11 mouse cellular contexts compared by ENCODE assay signal in the genomic region with DNA sequence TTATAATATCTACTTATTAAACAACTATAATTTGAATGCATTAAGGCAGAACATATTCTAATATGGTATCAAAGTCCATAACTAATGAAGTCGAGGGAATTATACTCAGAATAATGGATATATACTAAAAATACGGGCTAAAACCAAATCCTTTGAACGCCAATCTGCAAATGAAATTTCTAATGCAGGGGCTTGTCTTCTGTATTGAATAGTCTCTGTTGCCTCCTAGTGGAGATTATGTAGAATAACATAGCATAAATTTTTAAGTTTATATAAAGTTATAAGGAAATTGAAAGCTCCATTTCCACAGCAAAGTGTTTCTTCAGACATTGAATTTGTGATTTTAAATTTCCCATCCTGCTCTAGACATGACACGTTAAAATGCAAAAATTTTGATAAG.
DNase-seq lines count a peak whose midpoint lies in the region; ATAC-seq and TF ChIP-seq lines count a peak whose summit lies in the region.
"Had no signal": no experiment of that assay in that cellular context is flagged by ENCODE, and none has a peak within 500 bp of the region (broad histone marks: within the 10 kb centered on the region; RNA-seq: fewer than 3 reads in every experiment).

No protein-coding gene starts in this region.

- ATAC-seq in forebrain, embryonic 11.5 days (replicated peaks; ENCODE audit: low FRiP score) = 0 out of 2 replicates have a peak, but pooled peaks have one; percentile 43
- ATAC-seq in forebrain, embryonic 15.5 days (replicated peaks) = no peak
- ATAC-seq in limb, embryonic 14.5 days (ENCODE audit: low FRiP score, low read depth) = no peak

- TF ChIP-seq POLR2A in limb, embryonic 14.5 days (IDR thresholded peaks at IDR 0.05; ENCODE audit: borderline replicate concordance, extremely low read depth, insufficient read depth, insufficient read length) = no peak

- H3K27ac ChIP-seq in forebrain, embryonic 11.5 days (ENCODE audit: low read depth, low read length) = no peak overlapping the region
- no peak overlapping the region for H3K27ac ChIP-seq in forebrain, embryonic 15.5 days (replicated peaks)
- H3K27ac ChIP-seq in limb, embryonic 14.5 days (replicated peaks; ENCODE audit: low read depth, low read length) = no peak overlapping the region
- H3K27ac ChIP-seq in limb, embryonic 10.5 days = no peak overlapping the region
- H3K27ac ChIP-seq: embryonic facial prominence, embryonic 12.5 days; lung, embryonic 15.5 days; stomach, embryonic 15.5 days had no signal

- H3K27me3 ChIP-seq in forebrain, embryonic 11.5 days (ENCODE audit: control insufficient read depth, insufficient read depth, low read length) = no peaks in the 10 kb centered on the region
- no peaks in the 10 kb centered on the region for H3K27me3 ChIP-seq in forebrain, embryonic 15.5 days
- H3K27me3 ChIP-seq in limb, embryonic 14.5 days (ENCODE audit: control insufficient read depth, insufficient read depth, low read length) = no peaks in the 10 kb centered on the region
- H3K27me3 ChIP-seq in limb, embryonic 10.5 days (ENCODE audit: low read depth, poor library complexity, severe bottlenecking) = no peaks in the 10 kb centered on the region
- no peaks in the 10 kb centered on the region for H3K27me3 ChIP-seq in E14TG2a.4 (ENCODE audit: insufficient read depth, low read length)
- H3K27me3 ChIP-seq: embryonic facial prominence, embryonic 12.5 days; lung, embryonic 15.5 days; stomach, embryonic 15.5 days had no signal

- DNase-seq in forebrain, embryonic 11.5 days (ENCODE audit: low spot score) = no peak
- DNase-seq in limb, embryonic 14.5 days (ENCODE audit: low spot score) = peak; percentile 38
- DNase-seq in limb, embryonic 10.5 days (ENCODE audit: low spot score) = no peak
- DNase-seq in induced T-regulatory cell, adult 2 months (ENCODE audit: low read depth) = peak; percentile 28
- no peak for DNase-seq in urinary bladder, postnatal 10 days (ENCODE audit: low spot score)
- DNase-seq in layer of hippocampus, adult 11-12 months (ENCODE audit: low spot score) = no peak

- no peaks in the 10 kb centered on the region for H3K36me3 ChIP-seq in forebrain, embryonic 11.5 days (ENCODE audit: control insufficient read depth, insufficient read depth, low read length)
- no peaks in the 10 kb centered on the region for H3K36me3 ChIP-seq in forebrain, embryonic 15.5 days
- H3K36me3 ChIP-seq in limb, embryonic 14.5 days (ENCODE audit: control insufficient read depth, insufficient read depth, low read length) = no peaks in the 10 kb centered on the region
- no peaks in the 10 kb centered on the region for H3K36me3 ChIP-seq in limb, embryonic 10.5 days
- no peaks in the 10 kb centered on the region for H3K36me3 ChIP-seq in E14TG2a.4 (ENCODE audit: insufficient read depth, low read length)
- H3K36me3 ChIP-seq: embryonic facial prominence, embryonic 12.5 days; lung, embryonic 15.5 days; stomach, embryonic 15.5 days had no signal

- H3K4me1 ChIP-seq in forebrain, embryonic 11.5 days (replicated peaks; ENCODE audit: control insufficient read depth, insufficient read depth, low read length) = no peaks in the 10 kb centered on the region
- no peaks in the 10 kb centered on the region for H3K4me1 ChIP-seq in forebrain, embryonic 15.5 days
- H3K4me1 ChIP-seq in limb, embryonic 14.5 days (ENCODE audit: control insufficient read depth, insufficient read depth, low read length) = no peaks in the 10 kb centered on the region
- H3K4me1 ChIP-seq in limb, embryonic 10.5 days = no peaks in the 10 kb centered on the region
- no peaks in the 10 kb centered on the region for H3K4me1 ChIP-seq in E14TG2a.4 (replicated peaks; ENCODE audit: low read depth, low read length)
- H3K4me1 ChIP-seq: embryonic facial prominence, embryonic 12.5 days; lung, embryonic 15.5 days; stomach, embryonic 15.5 days had no signal

- H3K4me2 ChIP-seq in forebrain, embryonic 11.5 days (ENCODE audit: low read depth, low read length, severe bottlenecking) = no peak overlapping the region
- H3K4me2 ChIP-seq in forebrain, embryonic 15.5 days (replicated peaks) = no peak overlapping the region
- no peak overlapping the region for H3K4me2 ChIP-seq in limb, embryonic 14.5 days (replicated peaks; ENCODE audit: low read depth, low read length, severe bottlenecking)
- H3K4me2 ChIP-seq: embryonic facial prominence, embryonic 12.5 days; lung, embryonic 15.5 days; stomach, embryonic 15.5 days had no signal

- 40% methylated on average over 4 of the region's 4 CpGs for WGBS in forebrain, embryonic 11.5 days
- 26% methylated on average over 4 of the region's 4 CpGs for WGBS in forebrain, embryonic 15.5 days
- 18% methylated on average over 4 of the region's 4 CpGs for WGBS in limb, embryonic 14.5 days
- 36% methylated on average over 4 of the region's 4 CpGs for WGBS in limb, embryonic 10.5 days

- H3K9ac ChIP-seq in forebrain, embryonic 11.5 days (ENCODE audit: low read length) = no peak overlapping the region
- no peak overlapping the region for H3K9ac ChIP-seq in forebrain, embryonic 15.5 days (replicated peaks)
- H3K9ac ChIP-seq in limb, embryonic 14.5 days (ENCODE audit: low read depth, low read length, severe bottlenecking) = no peak overlapping the region
- H3K9ac ChIP-seq: embryonic facial prominence, embryonic 12.5 days; lung, embryonic 15.5 days; stomach, embryonic 15.5 days had no signal

- TF ChIP-seq CTCF in E14TG2a.4 (conservative IDR thresholded peaks at IDR 0.05; ENCODE audit: low read length) = peak; percentile 56

- no peaks in the 10 kb centered on the region for H3K9me3 ChIP-seq in forebrain, embryonic 11.5 days (ENCODE audit: control insufficient read depth, low read length)
- H3K9me3 ChIP-seq in forebrain, embryonic 15.5 days = no peaks in the 10 kb centered on the region
- H3K9me3 ChIP-seq in limb, embryonic 14.5 days (ENCODE audit: control insufficient read depth, low read length) = no peaks in the 10 kb centered on the region
- no peaks in the 10 kb centered on the region for H3K9me3 ChIP-seq in limb, embryonic 10.5 days (replicated peaks)
- no peaks in the 10 kb centered on the region for H3K9me3 ChIP-seq in E14TG2a.4 (ENCODE audit: low read length)
- H3K9me3 ChIP-seq: embryonic facial prominence, embryonic 12.5 days; lung, embryonic 15.5 days; stomach, embryonic 15.5 days had no signal

- no peak overlapping the region for H3K4me3 ChIP-seq in forebrain, embryonic 11.5 days (ENCODE audit: low read depth, low read length)
- no peak overlapping the region for H3K4me3 ChIP-seq in forebrain, embryonic 15.5 days
- no peak overlapping the region for H3K4me3 ChIP-seq in limb, embryonic 14.5 days (replicated peaks; ENCODE audit: low read length)
- H3K4me3 ChIP-seq in limb, embryonic 10.5 days = no peak overlapping the region
- no peak overlapping the region for H3K4me3 ChIP-seq in E14TG2a.4 (replicated peaks; ENCODE audit: low read length)
- H3K4me3 ChIP-seq: embryonic facial prominence, embryonic 12.5 days; lung, embryonic 15.5 days; stomach, embryonic 15.5 days had no signal

Comparison
In these comparisons a context has a peak if more than half of its experiments do, and no peak if none do; other contexts are left out.
1. DNase-seq: peak in limb, embryonic 14.5 days (single experiment) and induced T-regulatory cell, adult 2 months (single experiment); none in forebrain, embryonic 11.5 days (single experiment), limb, embryonic 10.5 days (single experiment), urinary bladder, postnatal 10 days (single experiment) and layer of hippocampus, adult 11-12 months (single experiment).